Mouse (Mus musculus): Measurements from ENCODE around the gene Hist1h2ba. TPM values are rescaled to one million over a fixed set of nuclear protein-coding genes. Genes with fewer than 3 reads are reported as not detected.

The Hist1h2ba gene
- total and polyA plus RNA-seq, 3 experiments = not detected

DNA sequence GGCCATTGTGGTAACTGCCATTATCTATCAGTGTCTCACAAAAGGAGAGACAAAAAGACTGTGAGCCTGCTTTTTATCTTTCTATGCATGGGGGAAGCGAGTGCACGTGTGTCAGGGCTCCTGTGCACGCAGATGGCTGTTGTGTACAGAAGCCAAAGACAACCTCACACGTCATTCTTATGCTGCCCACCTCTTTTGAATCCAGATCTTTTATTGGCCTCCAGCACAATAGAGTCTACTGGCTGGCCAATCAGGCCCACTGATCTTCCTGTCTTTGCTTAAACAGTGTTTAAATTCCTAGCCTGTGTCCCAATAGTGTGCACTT, 40.7 kb downstream of the Hist1h2ba start:
- ATAC-seq (ENCODE audit: extremely low read depth, insufficient number of reproducible peaks, low FRiP score, poor library complexity, severe bottlenecking) = no peak
- no peak for DNase-seq (ENCODE audit: low spot score)

DNA sequence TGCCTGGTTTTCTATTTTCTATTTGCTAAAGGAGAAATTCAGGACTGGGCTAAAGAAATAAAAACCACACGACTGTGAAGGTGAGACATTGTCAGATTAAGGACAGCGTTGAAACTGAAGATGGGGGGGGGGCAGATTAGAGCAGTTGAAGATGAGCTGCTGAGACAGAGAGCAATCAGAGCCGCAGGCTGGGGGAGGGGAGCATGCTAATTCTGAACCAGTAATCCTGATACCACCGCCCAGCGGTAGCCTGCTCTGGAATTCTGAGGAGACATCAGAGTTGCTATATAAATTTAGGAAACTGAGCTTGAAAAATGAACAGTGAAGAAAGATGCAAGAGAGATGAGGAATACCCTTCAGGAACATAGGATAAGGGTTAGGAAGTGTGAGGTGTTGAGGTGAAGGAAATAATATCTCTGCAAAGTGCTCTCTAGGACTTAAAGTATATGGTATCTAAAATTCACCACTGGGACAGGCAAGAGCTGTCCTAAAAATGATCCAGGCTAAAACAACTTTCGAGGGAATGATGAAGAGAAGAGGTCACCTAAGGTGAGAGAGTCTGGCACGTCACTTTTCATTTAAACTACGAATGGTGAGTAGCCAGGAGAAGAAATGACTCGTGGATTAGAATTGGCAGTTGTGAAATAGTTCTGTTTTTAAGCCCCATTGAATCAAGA, 41.2 kb downstream of the Hist1h2ba start:
- ATAC-seq (ENCODE audit: extremely low read depth, insufficient number of reproducible peaks, low FRiP score, poor library complexity, severe bottlenecking) (no peak), DNase-seq (ENCODE audit: low spot score) (no peak)
- TF ChIP-seq TAL1 (conservative IDR thresholded peaks at IDR 0.05; ENCODE audit: low read depth, low read length) (no peak), POLR2AphosphoS5 (IDR thresholded peaks at IDR 0.05; ENCODE audit: insufficient replicate concordance, low read depth, low read length) (no peak), CTCF (IDR thresholded peaks at IDR 0.05; ENCODE audit: low read depth, low read length) (no peak), GATA2 (IDR thresholded peaks at IDR 0.05; ENCODE audit: borderline replicate concordance, low read depth, low read length) (no peak), GATA1 (IDR thresholded peaks at IDR 0.05; ENCODE audit: borderline replicate concordance, low read length) (no peak)
- Histone ChIP-seq H3K4me1 (ENCODE audit: insufficient read depth, low read depth, low read length) (no peaks in the 10 kb centered on the region), H3K27me3 (ENCODE audit: insufficient read depth, low read length) (no peaks in the 10 kb centered on the region; the same call in 1 of the 2 replicates), H3K4me3 (ENCODE audit: low read depth, low read length) (no peak overlapping the region), H3K36me3 (replicated peaks) (no peaks in the 10 kb centered on the region), H3K9me3 (replicated peaks) (no peaks in the 10 kb centered on the region)

More for the DNA sequence above, 40.7 kb downstream of the Hist1h2ba start:
- TF ChIP-seq POLR2AphosphoS5 (IDR thresholded peaks at IDR 0.05; ENCODE audit: insufficient replicate concordance, low read depth, low read length) (no peak), TAL1 (conservative IDR thresholded peaks at IDR 0.05; ENCODE audit: low read depth, low read length) (no peak), GATA2 (IDR thresholded peaks at IDR 0.05; ENCODE audit: borderline replicate concordance, low read depth, low read length) (no peak), CTCF (IDR thresholded peaks at IDR 0.05; ENCODE audit: low read depth, low read length) (no peak), GATA1 (IDR thresholded peaks at IDR 0.05; ENCODE audit: borderline replicate concordance, low read length) (no peak)
- Histone ChIP-seq H3K4me3 (ENCODE audit: low read depth, low read length) (no peak overlapping the region), H3K36me3 (replicated peaks) (no peaks in the 10 kb centered on the region), H3K27me3 (ENCODE audit: insufficient read depth, low read length) (no peaks in the 10 kb centered on the region; the same call in 1 of the 2 replicates), H3K4me1 (ENCODE audit: insufficient read depth, low read depth, low read length) (no peaks in the 10 kb centered on the region), H3K9me3 (replicated peaks) (no peaks in the 10 kb centered on the region)

DNA sequence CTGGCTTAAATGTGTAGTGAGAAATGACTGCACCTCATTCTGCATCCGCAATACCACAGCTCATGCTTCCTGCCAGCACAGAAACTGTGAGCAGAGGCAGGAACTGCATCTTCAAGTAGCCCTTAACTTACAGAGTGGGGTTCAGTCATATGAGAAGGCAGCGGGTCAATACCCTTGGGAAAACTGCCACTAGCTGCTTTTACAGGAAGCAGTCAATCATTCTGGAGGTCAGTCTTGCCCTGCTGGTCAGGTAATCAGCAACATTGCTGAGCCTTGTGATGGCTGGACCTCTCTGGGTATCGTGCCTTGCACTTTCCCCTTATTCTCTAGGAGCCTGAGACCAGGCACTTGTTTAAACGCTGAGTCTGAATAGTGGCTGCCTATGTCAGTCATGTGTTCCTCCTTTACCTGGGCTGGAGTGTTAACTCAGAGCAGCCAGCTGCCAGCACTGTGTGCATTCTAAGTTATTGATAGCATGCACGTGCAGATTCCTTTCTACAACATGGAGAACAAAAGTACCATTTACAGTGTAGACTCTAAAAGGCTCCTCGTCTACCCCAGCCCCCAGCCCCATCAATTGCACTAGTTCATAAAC, 44.8 kb downstream of the Hist1h2ba start:
- no peak for ATAC-seq (ENCODE audit: extremely low read depth, insufficient number of reproducible peaks, low FRiP score, poor library complexity, severe bottlenecking)
- DNase-seq (ENCODE audit: low spot score) = no peak
- Histone ChIP-seq H3K9me3 (replicated peaks) (no peaks in the 10 kb centered on the region), H3K36me3 (replicated peaks) (no peaks in the 10 kb centered on the region), H3K27me3 (ENCODE audit: insufficient read depth, low read length) (no peaks in the 10 kb centered on the region; the same call in 1 of the 2 replicates), H3K4me1 (ENCODE audit: insufficient read depth, low read depth, low read length) (no peaks in the 10 kb centered on the region), H3K4me3 (ENCODE audit: low read depth, low read length) (no peak overlapping the region)
- TF ChIP-seq GATA2 (IDR thresholded peaks at IDR 0.05; ENCODE audit: borderline replicate concordance, low read depth, low read length) (no peak), CTCF (IDR thresholded peaks at IDR 0.05; ENCODE audit: low read depth, low read length) (no peak), TAL1 (conservative IDR thresholded peaks at IDR 0.05; ENCODE audit: low read depth, low read length) (no peak), GATA1 (IDR thresholded peaks at IDR 0.05; ENCODE audit: borderline replicate concordance, low read length) (no peak), POLR2AphosphoS5 (IDR thresholded peaks at IDR 0.05; ENCODE audit: insufficient replicate concordance, low read depth, low read length) (no peak)

DNA sequence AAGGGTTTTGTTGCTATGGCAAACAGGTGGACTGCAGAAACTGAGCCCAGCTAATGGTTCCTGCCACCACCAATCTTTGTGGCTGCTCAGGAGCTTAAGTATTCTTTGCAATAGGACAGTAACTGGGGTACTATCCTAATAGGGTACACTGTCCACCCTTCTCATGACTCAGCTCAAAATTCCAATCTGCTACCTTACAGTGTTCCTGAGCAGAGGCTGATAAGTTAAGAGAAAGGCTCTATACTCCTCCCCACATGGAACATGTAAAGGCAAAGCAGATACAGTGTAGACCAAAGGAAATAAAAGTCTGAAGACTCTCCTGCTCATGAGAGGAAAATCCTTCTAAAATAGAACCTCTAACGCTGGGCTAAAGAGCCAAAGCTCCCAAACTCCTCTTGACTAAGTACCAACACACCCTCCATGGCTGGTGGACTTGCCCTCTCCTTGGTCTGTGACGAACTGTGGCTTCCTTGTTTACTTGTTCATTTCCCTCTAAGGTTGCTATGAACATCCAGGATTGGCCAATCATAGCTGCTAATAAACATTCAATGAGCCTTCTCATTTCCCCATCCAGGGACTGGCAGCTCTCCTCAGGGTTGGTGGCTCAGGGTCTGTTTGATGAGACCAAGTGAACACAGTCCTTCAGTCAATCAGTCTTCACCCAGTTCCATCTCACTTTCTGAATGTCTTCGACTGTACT, 46.8 kb downstream of the Hist1h2ba start:
- TF ChIP-seq POLR2AphosphoS5 (IDR thresholded peaks at IDR 0.05; ENCODE audit: insufficient replicate concordance, low read depth, low read length) (no peak), CTCF (IDR thresholded peaks at IDR 0.05; ENCODE audit: low read depth, low read length) (no peak), GATA1 (IDR thresholded peaks at IDR 0.05; ENCODE audit: borderline replicate concordance, low read length) (no peak), TAL1 (conservative IDR thresholded peaks at IDR 0.05; ENCODE audit: low read depth, low read length) (no peak), GATA2 (IDR thresholded peaks at IDR 0.05; ENCODE audit: borderline replicate concordance, low read depth, low read length) (no peak)
- no peaks in the 10 kb centered on the region; the same call in 1 of the 2 replicates for H3K27me3 ChIP-seq (ENCODE audit: insufficient read depth, low read length)
- H3K4me1 ChIP-seq (ENCODE audit: insufficient read depth, low read depth, low read length) = no peaks in the 10 kb centered on the region
- H3K4me3 ChIP-seq (ENCODE audit: low read depth, low read length) = no peak overlapping the region
- no peaks in the 10 kb centered on the region for H3K9me3 ChIP-seq (replicated peaks)
- H3K36me3 ChIP-seq (replicated peaks) = no peaks in the 10 kb centered on the region
- DNase-seq (ENCODE audit: low spot score) (no peak), ATAC-seq (ENCODE audit: extremely low read depth, insufficient number of reproducible peaks, low FRiP score, poor library complexity, severe bottlenecking) (no peak)

DNA sequence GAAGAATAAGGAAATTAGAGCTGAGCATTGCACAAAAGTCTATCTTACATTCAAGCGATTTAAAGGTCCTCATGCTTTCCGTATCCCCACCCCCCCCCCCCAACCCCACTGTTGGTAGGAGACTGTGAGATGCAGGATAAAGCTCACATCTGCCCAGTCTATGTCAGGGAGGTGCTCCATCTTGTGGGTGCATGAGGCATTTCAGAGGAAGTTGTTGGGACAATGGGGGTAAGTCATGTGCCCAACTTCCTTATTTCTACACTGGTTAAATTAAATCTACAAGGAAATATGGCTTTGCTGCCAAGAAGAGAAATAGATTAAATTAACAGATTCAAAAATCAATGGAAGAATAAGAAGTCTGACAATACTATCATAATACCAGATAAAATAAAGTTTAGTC, 48.4 kb downstream of the Hist1h2ba start:
- peak; percentile 63 for ATAC-seq (ENCODE audit: extremely low read depth, insufficient number of reproducible peaks, low FRiP score, poor library complexity, severe bottlenecking)
- TF ChIP-seq TAL1 (conservative IDR thresholded peaks at IDR 0.05; ENCODE audit: low read depth, low read length) = no peak
- TF ChIP-seq POLR2AphosphoS5 (IDR thresholded peaks at IDR 0.05; ENCODE audit: insufficient replicate concordance, low read depth, low read length) = no peak
- no peak for TF ChIP-seq GATA1 (IDR thresholded peaks at IDR 0.05; ENCODE audit: borderline replicate concordance, low read length)
- no peak for TF ChIP-seq GATA2 (IDR thresholded peaks at IDR 0.05; ENCODE audit: borderline replicate concordance, low read depth, low read length)
- TF ChIP-seq CTCF (IDR thresholded peaks at IDR 0.05; ENCODE audit: low read depth, low read length) = no peak
- H3K4me1 ChIP-seq (ENCODE audit: insufficient read depth, low read depth, low read length) = no peaks in the 10 kb centered on the region
- no peaks in the 10 kb centered on the region for H3K9me3 ChIP-seq (replicated peaks)
- no peak overlapping the region for H3K4me3 ChIP-seq (ENCODE audit: low read depth, low read length)
- H3K27me3 ChIP-seq (ENCODE audit: insufficient read depth, low read length) = no peaks in the 10 kb centered on the region; the same call in 1 of the 2 replicates
- no peaks in the 10 kb centered on the region for H3K36me3 ChIP-seq (replicated peaks)
- peak; percentile 13 for DNase-seq (ENCODE audit: low spot score)

Other genes with a start within 250 kb of the Hist1h2ba start
- gene Hist1h2bc, start 250.0 kb downstream of the Hist1h2ba start, total RNA-seq (2014; fragmentation: Nextera tagmentation) = 62.5 and 102 TPM in 2 replicates
- gene Hist1h2bc, start 250.0 kb downstream of the Hist1h2ba start, total RNA-seq (2017) = 387 and 479 TPM in 2 replicates
- gene Hist1h2bc, start 250.0 kb downstream of the Hist1h2ba start, polyA plus RNA-seq (2012) = 8.5 and 11.3 TPM in 2 replicates
- not detected in 2 replicates for gene Hist1h1t, start 238.3 kb downstream of the Hist1h2ba start, total RNA-seq (2014; fragmentation: Nextera tagmentation)
- 0.16 and 0.29 TPM in 2 replicates for gene Hist1h1t, start 238.3 kb downstream of the Hist1h2ba start, total RNA-seq (2017)
- not detected in 2 replicates for gene Hist1h1t, start 238.3 kb downstream of the Hist1h2ba start, polyA plus RNA-seq (2012)
- 89.9 and 123 TPM in 2 replicates for gene Hist1h4c, start 235.7 kb downstream of the Hist1h2ba start, total RNA-seq (2014; fragmentation: Nextera tagmentation)
- gene Hist1h4c, start 235.7 kb downstream of the Hist1h2ba start, total RNA-seq (2017) = 238 and 240 TPM in 2 replicates
- 2.2 and 9.8 TPM in 2 replicates for gene Hist1h4c, start 235.7 kb downstream of the Hist1h2ba start, polyA plus RNA-seq (2012)
- gene Hfe, start 223.3 kb downstream of the Hist1h2ba start, total RNA-seq (2014; fragmentation: Nextera tagmentation) = not detected in 2 replicates
- gene Hfe, start 223.3 kb downstream of the Hist1h2ba start, total RNA-seq (2017) = 0.16 TPM in 1 of 2 replicates, not detected in the other
- gene Hfe, start 223.3 kb downstream of the Hist1h2ba start, polyA plus RNA-seq (2012) = not detected in 2 replicates
- 471 and 514 TPM in 2 replicates for gene Hist1h1c, start 195.3 kb downstream of the Hist1h2ba start, total RNA-seq (2014; fragmentation: Nextera tagmentation)
- gene Hist1h1c, start 195.3 kb downstream of the Hist1h2ba start, total RNA-seq (2017) = 589 and 623 TPM in 2 replicates
- 10.5 and 25.6 TPM in 2 replicates for gene Hist1h1c, start 195.3 kb downstream of the Hist1h2ba start, polyA plus RNA-seq (2012)
- 759 and 936 TPM in 2 replicates for gene Hist1h3c, start 188.6 kb downstream of the Hist1h2ba start, total RNA-seq (2014; fragmentation: Nextera tagmentation)
- 437 and 629 TPM in 2 replicates for gene Hist1h3c, start 188.6 kb downstream of the Hist1h2ba start, total RNA-seq (2017)
- gene Hist1h3c, start 188.6 kb downstream of the Hist1h2ba start, polyA plus RNA-seq (2012) = 8.6 and 19.8 TPM in 2 replicates
- 444 and 466 TPM in 2 replicates for gene Hist1h2bb, start 187.4 kb downstream of the Hist1h2ba start, total RNA-seq (2014; fragmentation: Nextera tagmentation)
- gene Hist1h2bb, start 187.4 kb downstream of the Hist1h2ba start, total RNA-seq (2017) = 1,704 and 1,978 TPM in 2 replicates
- gene Hist1h2bb, start 187.4 kb downstream of the Hist1h2ba start, polyA plus RNA-seq (2012) = 4.3 and 32.5 TPM in 2 replicates
- gene Hist1h2ab, start 183.0 kb downstream of the Hist1h2ba start, total RNA-seq (2014; fragmentation: Nextera tagmentation) = 535 and 541 TPM in 2 replicates
- 1,062 and 1,423 TPM in 2 replicates for gene Hist1h2ab, start 183.0 kb downstream of the Hist1h2ba start, total RNA-seq (2017)
- gene Hist1h2ab, start 183.0 kb downstream of the Hist1h2ba start, polyA plus RNA-seq (2012) = 24.2 and 62.4 TPM in 2 replicates
- 745 and 817 TPM in 2 replicates for gene Hist1h3b, start 181.9 kb downstream of the Hist1h2ba start, total RNA-seq (2014; fragmentation: Nextera tagmentation)
- gene Hist1h3b, start 181.9 kb downstream of the Hist1h2ba start, total RNA-seq (2017) = 955 and 1,281 TPM in 2 replicates
- gene Hist1h3b, start 181.9 kb downstream of the Hist1h2ba start, polyA plus RNA-seq (2012) = 5.7 and 22.8 TPM in 2 replicates
- gene Hist1h4b, start 177.1 kb downstream of the Hist1h2ba start, total RNA-seq (2014; fragmentation: Nextera tagmentation) = 272 and 301 TPM in 2 replicates
- 2,655 and 2,848 TPM in 2 replicates for gene Hist1h4b, start 177.1 kb downstream of the Hist1h2ba start, total RNA-seq (2017)
- 6.6 and 21.7 TPM in 2 replicates for gene Hist1h4b, start 177.1 kb downstream of the Hist1h2ba start, polyA plus RNA-seq (2012)
- gene Hist1h4a, start 172.9 kb downstream of the Hist1h2ba start, total RNA-seq (2014; fragmentation: Nextera tagmentation) = 408 and 465 TPM in 2 replicates
- gene Hist1h4a, start 172.9 kb downstream of the Hist1h2ba start, total RNA-seq (2017) = 867 and 973 TPM in 2 replicates
- gene Hist1h4a, start 172.9 kb downstream of the Hist1h2ba start, polyA plus RNA-seq (2012) = 12.0 and 53.5 TPM in 2 replicates
- 261 and 263 TPM in 2 replicates for gene Hist1h3a, start 171.8 kb downstream of the Hist1h2ba start, total RNA-seq (2014; fragmentation: Nextera tagmentation)
- gene Hist1h3a, start 171.8 kb downstream of the Hist1h2ba start, total RNA-seq (2017) = 139 and 203 TPM in 2 replicates
- 5.3 and 8.2 TPM in 2 replicates for gene Hist1h3a, start 171.8 kb downstream of the Hist1h2ba start, polyA plus RNA-seq (2012)
- 351 and 375 TPM in 2 replicates for gene Hist1h1a, start 170.5 kb downstream of the Hist1h2ba start, total RNA-seq (2014; fragmentation: Nextera tagmentation)
- gene Hist1h1a, start 170.5 kb downstream of the Hist1h2ba start, total RNA-seq (2017) = 1,895 and 1,917 TPM in 2 replicates
- gene Hist1h1a, start 170.5 kb downstream of the Hist1h2ba start, polyA plus RNA-seq (2012) = 0.90 and 1.9 TPM in 2 replicates
- gene Trim38, start 164.2 kb downstream of the Hist1h2ba start, total RNA-seq (2014; fragmentation: Nextera tagmentation) = not detected in 2 replicates
- 0.27 TPM in 1 of 2 replicates, not detected in the other for gene Trim38, start 164.2 kb downstream of the Hist1h2ba start, total RNA-seq (2017)
- not detected in 2 replicates for gene Trim38, start 164.2 kb downstream of the Hist1h2ba start, polyA plus RNA-seq (2012)
- not detected in 2 replicates for gene Slc17a2, start 127.2 kb downstream of the Hist1h2ba start, total RNA-seq (2014; fragmentation: Nextera tagmentation)
- 0.06 and 0.11 TPM in 2 replicates for gene Slc17a2, start 127.2 kb downstream of the Hist1h2ba start, total RNA-seq (2017)
- gene Slc17a2, start 127.2 kb downstream of the Hist1h2ba start, polyA plus RNA-seq (2012) = not detected in 2 replicates
- not detected in 2 replicates for gene Slc17a3, start 94.7 kb downstream of the Hist1h2ba start, total RNA-seq (2014; fragmentation: Nextera tagmentation)
- gene Slc17a3, start 94.7 kb downstream of the Hist1h2ba start, total RNA-seq (2017) = 0.06 and 0.22 TPM in 2 replicates
- gene Slc17a3, start 94.7 kb downstream of the Hist1h2ba start, polyA plus RNA-seq (2012) = not detected in 2 replicates
- gene Slc17a1, start 66.4 kb downstream of the Hist1h2ba start, total RNA-seq (2014; fragmentation: Nextera tagmentation) = not detected in 2 replicates
- gene Slc17a1, start 66.4 kb downstream of the Hist1h2ba start, total RNA-seq (2017) = 0.82 and 1.1 TPM in 2 replicates
- gene Slc17a1, start 66.4 kb downstream of the Hist1h2ba start, polyA plus RNA-seq (2012) = not detected in 2 replicates
- gene Slc17a4, start 19.1 kb downstream of the Hist1h2ba start, total RNA-seq (2014; fragmentation: Nextera tagmentation) = not detected in 2 replicates
- gene Slc17a4, start 19.1 kb downstream of the Hist1h2ba start, total RNA-seq (2017) = 0.17 and 0.27 TPM in 2 replicates
- gene Slc17a4, start 19.1 kb downstream of the Hist1h2ba start, polyA plus RNA-seq (2012) = not detected in 2 replicates
- not detected in 2 replicates for gene Hist1h2aa, start 306 bp upstream of the Hist1h2ba start, total RNA-seq (2014; fragmentation: Nextera tagmentation)
- gene Hist1h2aa, start 306 bp upstream of the Hist1h2ba start, total RNA-seq (2017) = not detected in 2 replicates
- not detected in 2 replicates for gene Hist1h2aa, start 306 bp upstream of the Hist1h2ba start, polyA plus RNA-seq (2012)
- not detected in 2 replicates for gene Scgn, start 57.1 kb upstream of the Hist1h2ba start, total RNA-seq (2014; fragmentation: Nextera tagmentation)
- gene Scgn, start 57.1 kb upstream of the Hist1h2ba start, total RNA-seq (2017) = not detected in 2 replicates
- not detected in 2 replicates for gene Scgn, start 57.1 kb upstream of the Hist1h2ba start, polyA plus RNA-seq (2012)